Mouse (Mus musculus) left cerebral cortex, adult 11 months (tissue): ENCODE results near the gene Olfr381.
"Not testable (repeated sequence)": the region's sequence is repeated elsewhere in the genome, so short reads cannot be mapped to it uniquely, and the experiment has no call there.

Source experiments
- DNase-seq: peaks from one replicate; pipeline ENCODE4 v3.0.0; 2022; ENCODE audit warnings: low spot score

The Olfr381 gene

DNA sequence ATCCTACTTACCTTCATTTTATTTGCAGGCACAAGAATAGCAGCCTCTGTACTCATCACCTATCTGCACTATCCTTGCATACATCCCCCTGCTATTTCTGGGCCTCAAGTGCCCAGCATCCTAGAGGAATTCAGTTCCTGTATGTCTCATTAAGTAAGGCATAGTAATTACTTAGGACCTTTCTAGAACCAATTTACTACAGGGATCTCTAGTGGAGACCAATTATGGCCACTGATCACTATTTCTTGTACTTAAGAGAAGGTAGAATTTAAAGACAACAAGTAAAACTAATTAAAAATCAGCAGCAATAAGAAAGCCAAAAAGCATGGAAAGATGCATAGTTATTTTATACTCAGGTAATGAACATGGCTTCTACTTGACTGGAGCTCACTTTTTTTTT lies at the start of gene Olfr381:
Olfr381 (minus strand) TSS at position 101 of the 400 bp plus-strand sequence.
- DNase-seq: no peak

DNA sequence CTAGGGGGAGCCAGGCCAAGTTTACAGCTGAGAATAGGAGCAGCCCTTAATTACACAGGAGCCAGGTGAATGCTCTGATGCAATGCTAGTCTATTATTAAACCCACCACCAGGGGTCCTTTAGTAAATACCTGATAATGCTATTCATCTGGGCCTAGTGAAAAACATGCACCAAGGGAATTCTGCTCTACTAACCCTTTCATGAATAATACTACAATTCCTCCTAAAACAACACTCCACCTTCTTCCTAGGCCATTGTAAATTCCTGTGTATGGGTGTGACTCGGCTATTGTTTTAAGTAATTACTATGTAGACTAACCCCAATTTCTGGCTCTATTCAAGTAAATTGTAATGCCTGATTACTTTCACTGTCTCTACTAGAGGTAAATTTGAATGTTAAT lies 37.6 kb upstream of the Olfr381 start:
- DNase-seq: not testable (repeated sequence)

GRCm38 (mm10) chr11:73517097-73517496 lies 25.7 kb upstream of the Olfr381 start, which contains the start of gene Olfr382:
TSS of gene Olfr382 (minus strand) at chr11:73517197.
- no peak for DNase-seq

- no peak for DNase-seq
These were observed 34.0 kb downstream of the Olfr381 start, which contains the start of gene Olfr380 for GRCm38 (mm10) chr11:73457408-73457807. TSS of gene Olfr380 (minus strand) at chr11:73457508.
